8 mouse cellular contexts compared by ENCODE assay signal in genomic region chr8:127440161-127440833, GRCm38 (mm10).
DNase-seq lines count a peak whose midpoint lies in the region; ATAC-seq and TF ChIP-seq lines count a peak whose summit lies in the region.

No protein-coding gene starts in this region.

- H3K4me2 ChIP-seq in embryonic facial prominence, embryonic 15.5 days (replicated peaks): peak overlapping the region; percentile 25; the same call in 1 of the 2 replicates
- H3K4me2 ChIP-seq in lung, postnatal 0 days (replicated peaks; ENCODE audit: low read depth, low read length): peak overlapping the region; percentile 50

- DNase-seq in lung, adult 2 months: peak; percentile 22
- DNase-seq in lung, postnatal 4 days: no peak
- DNase-seq in kidney, adult 2 months: peak; percentile 87
- peak; percentile 80 for DNase-seq in lung, postnatal 0 days (ENCODE audit: low spot score)
- DNase-seq in ovary, adult 18-20 months (ENCODE audit: low spot score): no peak
- DNase-seq in adrenal gland, adult (ENCODE audit: inconsistent age in 2 of 2, low spot score in 1 of 2): no peak
- DNase-seq in adrenal gland, adult 2 months: no peak

- TF ChIP-seq EP300 in lung, postnatal 0 days (IDR thresholded peaks at IDR 0.05): no peak

- TF ChIP-seq CTCF in lung, adult 2 months (IDR thresholded peaks at IDR 0.05; ENCODE audit: insufficient read depth, low read length): no peak
- TF ChIP-seq CTCF in kidney, adult 2 months (conservative IDR thresholded peaks at IDR 0.05; ENCODE audit: insufficient read depth, insufficient read length, low read depth, low read length): no peak
- TF ChIP-seq CTCF in lung, postnatal 0 days (IDR thresholded peaks at IDR 0.05): no peak

- H3K4me1 ChIP-seq in lung, adult 2 months (ENCODE audit: control insufficient read depth, insufficient read depth, low read length): peaks cover 15% of the 10 kb centered on the region
- peaks cover 30% of the 10 kb centered on the region for H3K4me1 ChIP-seq in embryonic facial prominence, embryonic 15.5 days
- H3K4me1 ChIP-seq in kidney, adult 2 months (ENCODE audit: control insufficient read depth, insufficient read depth, low read length): peaks cover 13% of the 10 kb centered on the region; the same call in 1 of the 2 replicates
- peaks cover 22% of the 10 kb centered on the region for H3K4me1 ChIP-seq in lung, postnatal 0 days (ENCODE audit: insufficient read depth, low read depth, low read length)

- ATAC-seq in embryonic facial prominence, embryonic 15.5 days (ENCODE audit: insufficient number of reproducible peaks, low FRiP score, low TSS enrichment, low read depth): peak; percentile 45
- ATAC-seq in lung, postnatal 0 days: peak; percentile 47

- WGBS in lung, adult 2 months: 49% methylated on average over 9 of the region's 9 CpGs
- WGBS in embryonic facial prominence, embryonic 15.5 days: 58% methylated on average over 9 of the region's 9 CpGs
- WGBS in kidney, adult 2 months: 40% methylated on average over 9 of the region's 9 CpGs
- 53% methylated on average over 9 of the region's 9 CpGs for WGBS in lung, postnatal 0 days

- no peaks in the 10 kb centered on the region for H3K9me3 ChIP-seq in embryonic facial prominence, embryonic 15.5 days (replicated peaks)
- H3K9me3 ChIP-seq in lung, postnatal 0 days (ENCODE audit: low read length): no peaks in the 10 kb centered on the region

- peak overlapping the region; percentile 70 for H3K4me3 ChIP-seq in lung, adult 2 months (replicated peaks; ENCODE audit: extremely low read depth, low read depth, low read length)
- H3K4me3 ChIP-seq in embryonic facial prominence, embryonic 15.5 days (replicated peaks): no peak overlapping the region; the same call in 1 of the 2 replicates
- peak overlapping the region; percentile 71 for H3K4me3 ChIP-seq in kidney, adult 2 months (ENCODE audit: insufficient read depth, low read depth, low read length)
- peak overlapping the region; percentile 25; the same call in 1 of the 2 replicates for H3K4me3 ChIP-seq in lung, postnatal 0 days (ENCODE audit: low read depth, low read length)

- H3K36me3 ChIP-seq in embryonic facial prominence, embryonic 15.5 days: peaks cover 18% of the 10 kb centered on the region
- H3K36me3 ChIP-seq in kidney, adult 2 months (ENCODE audit: control insufficient read depth, insufficient read depth, low read length): no peaks in the 10 kb centered on the region
- H3K36me3 ChIP-seq in lung, postnatal 0 days (ENCODE audit: insufficient read depth, low read length): no peaks in the 10 kb centered on the region

- peak overlapping the region; percentile 85 for H3K27ac ChIP-seq in embryonic facial prominence, embryonic 15.5 days (replicated peaks)
- peak overlapping the region; percentile 93 for H3K27ac ChIP-seq in kidney, adult 2 months (ENCODE audit: insufficient read depth, low read depth, low read length)
- H3K27ac ChIP-seq in lung, postnatal 0 days (ENCODE audit: low read length): peak overlapping the region; percentile 88

- no peak overlapping the region for H3K9ac ChIP-seq in embryonic facial prominence, embryonic 15.5 days
- no peak overlapping the region for H3K9ac ChIP-seq in lung, postnatal 0 days (replicated peaks; ENCODE audit: low read depth)

- no peak for TF ChIP-seq POLR2A in lung, adult 2 months (IDR thresholded peaks at IDR 0.05; ENCODE audit: borderline replicate concordance, extremely low read depth, low read depth, low read length)
- peak; percentile 58 for TF ChIP-seq POLR2A in kidney, adult 2 months (IDR thresholded peaks at IDR 0.05; ENCODE audit: low read depth, low read length)

- no peaks in the 10 kb centered on the region for H3K27me3 ChIP-seq in embryonic facial prominence, embryonic 15.5 days
- H3K27me3 ChIP-seq in kidney, adult 2 months (replicated peaks; ENCODE audit: control insufficient read depth, insufficient read depth, low read length): no peaks in the 10 kb centered on the region
- no peaks in the 10 kb centered on the region for H3K27me3 ChIP-seq in lung, postnatal 0 days (replicated peaks; ENCODE audit: insufficient read depth, low read length)

Comparison
In these comparisons a context has a peak if more than half of its experiments do, and no peak if none do; other contexts are left out.
1. DNase-seq: peak in lung, adult 2 months (single experiment), kidney, adult 2 months (single experiment) and lung, postnatal 0 days (single experiment); none in lung, postnatal 4 days (0 of 2), ovary, adult 18-20 months (single experiment), adrenal gland, adult (0 of 2) and adrenal gland, adult 2 months (single experiment).
2. Peak in every context shown above with its lines, with median percentiles within 50 percentile points of each other: H3K27ac ChIP-seq.